Mouse (Mus musculus) liver, embryonic 14.5 days (tissue): ENCODE data around the gene Sqstm1. TPM values are rescaled to one million over a fixed set of nuclear protein-coding genes. Genes with fewer than 3 reads are reported as not detected.

Source experiments
- ATAC-seq: fragments of 200-750 bp; cut with Nextera tagmentation; 2 replicates; pipeline ENCODE4 v1.8.0; 2017; ENCODE audit warnings: moderate number of reproducible peaks, mild to moderate bottlenecking, moderate library complexity; ENCODE audit not compliant: insufficient read depth
- DNase-seq, 3 experiments: peaks; one replicate each; pipeline ENCODE4 v3.0.0-alpha.2; 2012 to 2013; ENCODE audit warnings: low read depth in 3 of 3, low spot score in 3 of 3
- H3K27ac ChIP-seq: fragments of 300-500 bp; sonication (generic); 2 replicates; pipeline ENCODE4 v1.5.1; 2014; ENCODE audit warnings: moderate library complexity, mild to moderate bottlenecking, control low read depth, inconsistent platforms
- H3K27me3 ChIP-seq: fragments of 300-500 bp; sonication (generic); 2 replicates; pipeline ENCODE4 v1.6.1; 2014; ENCODE audit warnings: mild to moderate bottlenecking, low read length, moderate library complexity; ENCODE audit not compliant: control insufficient read depth, insufficient read depth
- H3K36me3 ChIP-seq: fragments of 300-500 bp; sonication (generic); replicated peaks from 2 replicates; pipeline ENCODE4 v1.6.1; 2014; ENCODE audit warnings: low read depth; ENCODE audit not compliant: control insufficient read depth, insufficient read depth
- H3K4me1 ChIP-seq, 2 experiments: fragments of 200-500 bp in 1 of 2; fragments of 300-500 bp in 1 of 2; sonication (generic) in 1 of 2; replicated peaks; 2 replicates each; pipeline ENCODE4 v1.6.1; 2012 to 2014; ENCODE audit warnings: antibody characterized with exemption in 1 of 2, inconsistent platforms in 1 of 2, low read length in 1 of 2; ENCODE audit not compliant: control insufficient read depth in 2 of 2, insufficient read depth in 2 of 2
- H3K4me2 ChIP-seq: fragments of 300-500 bp; sonication (generic); 2 replicates; pipeline ENCODE4 v1.6.1; 2014; ENCODE audit warnings: low read depth, mild to moderate bottlenecking, control low read depth, moderate library complexity
- H3K4me3 ChIP-seq, 2 experiments: fragments of 200-500 bp in 1 of 2; fragments of 300-500 bp in 1 of 2; sonication (generic) in 1 of 2; 2 replicates each; pipeline ENCODE4 v1.5.1; 2012 to 2014; ENCODE audit warnings: low read depth in 2 of 2, low read length in 2 of 2, mild to moderate bottlenecking in 2 of 2, control low read depth in 1 of 2, inconsistent platforms in 1 of 2, moderate library complexity in 1 of 2; ENCODE audit not compliant: insufficient read depth in 1 of 2
- H3K9ac ChIP-seq: fragments of 300-500 bp; sonication (generic); replicated peaks from 2 replicates; pipeline ENCODE4 v1.6.1; 2014; ENCODE audit warnings: mild to moderate bottlenecking, control low read depth, moderate library complexity
- H3K9me3 ChIP-seq: fragments of 300-500 bp; sonication (generic); 2 replicates; pipeline ENCODE4 v1.6.1; 2016; ENCODE audit warnings: low read length, mixed read lengths; ENCODE audit not compliant: control insufficient read depth
- CTCF ChIP-seq: IDR thresholded peaks from 2 replicates; pipeline ENCODE4 v1.5.1; 2016; ENCODE audit warnings: antibody characterized with exemption, low read depth, control low read depth
- EP300 ChIP-seq: IDR thresholded peaks from 2 replicates; pipeline ENCODE4 v1.6.1; 2016; ENCODE audit warnings: antibody characterized with exemption, low read depth
- WGBS: fragments of 180-500 bp; shearing (Covaris S2); extraction: QIAGEN DNeasy Blood & Tissue Kit; methylation state at CpG from one replicate; pipeline ENCODE4 v1.1.7; 2014; ENCODE audit not compliant: insufficient replicate concordance; 5-methylcytosine and 5-hydroxymethylcytosine counted together
- polyA plus RNA-seq, 2 experiments: library from polyadenylated mRNA; depleted of rRNA in 1 of 2; stranded (reverse) in 1 of 2; unstranded in 1 of 2; fragments of >200 nt; fragmentation: Nextera tagmentation in 1 of 2; extraction: Ambion mirVana in 1 of 2; gene quantifications; 2 replicates each; pipeline versions ENCODE4 v1.2.1 to v1.2.3; 2012 to 2014

Sqstm1 gene
- polyA plus RNA-seq, 2 experiments: 43.7 to 103 TPM

- Histone ChIP-seq H3K4me3 (peak overlapping the region; percentile 81 to 83), H3K9me3 (no peaks in the 10 kb centered on the region), H3K36me3 (peaks cover 27% of the 10 kb centered on the region), H3K27ac (peak overlapping the region; percentile 95), H3K4me1 (peaks cover 13 to 15% of the 10 kb centered on the region in 2 experiments), H3K9ac (peak overlapping the region; percentile 85), H3K4me2 (peak overlapping the region; percentile 69), H3K27me3 (no peaks in the 10 kb centered on the region)
- TF ChIP-seq EP300 (no peak; the same call in 1 of the 2 replicates), CTCF (no peak)
- ATAC-seq (peak; percentile 88), DNase-seq (peak; percentile 85 to 86 (median 85))
- under 1% methylated on average over 24 of the region's 24 CpGs for WGBS
Measured at GRCm38 (mm10) chr11:50210101-50210504, 524 bp downstream of the Sqstm1 start.

GRCm38 (mm10) chr11:50208039-50208438, 2.6 kb downstream of the Sqstm1 start:
- no peak for DNase-seq
- Histone ChIP-seq H3K4me3 (no peak overlapping the region), H3K4me1 (peaks cover 13 to 15% of the 10 kb centered on the region in 2 experiments), H3K9ac (no peak overlapping the region), H3K27ac (no peak overlapping the region), H3K4me2 (no peak overlapping the region), H3K36me3 (peaks cover 42% of the 10 kb centered on the region), H3K9me3 (no peaks in the 10 kb centered on the region), H3K27me3 (no peaks in the 10 kb centered on the region)
- 84% methylated on average over 5 of the region's 5 CpGs for WGBS
- ATAC-seq: no peak
- TF ChIP-seq EP300 (no peak), CTCF (no peak)

GRCm38 (mm10) chr11:50207344-50207743, 3.3 kb downstream of the Sqstm1 start:
- DNase-seq: no peak
- peaks cover 49% of the 10 kb centered on the region for H3K36me3 ChIP-seq

GRCm38 (mm10) chr11:50206037-50206436, 4.6 kb downstream of the Sqstm1 start:
- no peak overlapping the region for H3K9ac ChIP-seq
- peaks cover 6% of the 10 kb centered on the region in 2 experiments for H3K4me1 ChIP-seq
- TF ChIP-seq EP300 (no peak), CTCF (no peak)
- H3K27ac ChIP-seq: no peak overlapping the region
- WGBS: 79% methylated on average over 2 of the region's 2 CpGs
- peaks cover 63% of the 10 kb centered on the region for H3K36me3 ChIP-seq
- H3K9me3 ChIP-seq: no peaks in the 10 kb centered on the region
- no peak overlapping the region for H3K4me3 ChIP-seq
- no peak overlapping the region for H3K4me2 ChIP-seq
- ATAC-seq (no peak), DNase-seq (no peak)
- H3K27me3 ChIP-seq: no peaks in the 10 kb centered on the region

More at GRCm38 (mm10) chr11:50207344-50207743, 3.3 kb downstream of the Sqstm1 start:
- no peak overlapping the region for H3K27ac ChIP-seq
- no peak overlapping the region for H3K4me2 ChIP-seq
- H3K9me3 ChIP-seq: no peaks in the 10 kb centered on the region
- H3K9ac ChIP-seq: no peak overlapping the region
- TF ChIP-seq EP300: no peak
- TF ChIP-seq CTCF: no peak
- WGBS: 93% methylated on average over 14 of the region's 14 CpGs
- peaks cover 13 to 15% of the 10 kb centered on the region in 2 experiments for H3K4me1 ChIP-seq
- no peaks in the 10 kb centered on the region for H3K27me3 ChIP-seq
- no peak for ATAC-seq
- H3K4me3 ChIP-seq: no peak overlapping the region

- Histone ChIP-seq H3K36me3 (peaks cover 69% of the 10 kb centered on the region), H3K9ac (no peak overlapping the region), H3K27ac (no peak overlapping the region), H3K4me1 (peaks cover 3 to 4% of the 10 kb centered on the region in 2 experiments; a peak in 2 of 4 replicates), H3K4me2 (no peak overlapping the region), H3K9me3 (no peaks in the 10 kb centered on the region), H3K4me3 (no peak overlapping the region), H3K27me3 (no peaks in the 10 kb centered on the region)
- DNase-seq (no peak), ATAC-seq (no peak)
- no peak for TF ChIP-seq CTCF
- TF ChIP-seq EP300: no peak
- WGBS: 80% methylated on average over 3 of the region's 3 CpGs
Measured at GRCm38 (mm10) chr11:50205434-50205833, 5.2 kb downstream of the Sqstm1 start.
